Mouse (Mus musculus) stomach, embryonic 15.5 days (tissue): ENCODE results near the gene Mpdz. TPM values are rescaled to one million over a fixed set of nuclear protein-coding genes. Genes with fewer than 3 reads are reported as not detected.

Experiments
- ATAC-seq: fragments of 200-750 bp; cut with Nextera tagmentation; 2 replicates; pipeline ENCODE4 v1.8.0; 2017; ENCODE audit warnings: low read depth, moderate number of reproducible peaks, moderate TSS enrichment; ENCODE audit not compliant: insufficient read depth, low FRiP score
- H3K27ac ChIP-seq: fragments of 300-500 bp; sonication (generic); 2 replicates; pipeline ENCODE4 v1.5.1; 2015; ENCODE audit warnings: mild to moderate bottlenecking, inconsistent platforms
- H3K27me3 ChIP-seq: fragments of 300-500 bp; sonication (generic); replicated peaks from 2 replicates; pipeline ENCODE4 v1.6.1; 2015; ENCODE audit warnings: inconsistent platforms
- H3K36me3 ChIP-seq: fragments of 300-500 bp; sonication (generic); 2 replicates; pipeline ENCODE4 v1.6.1; 2015; ENCODE audit warnings: inconsistent platforms
- H3K4me1 ChIP-seq: fragments of 300-500 bp; sonication (generic); 2 replicates; pipeline ENCODE4 v1.6.1; 2015; ENCODE audit warnings: inconsistent platforms
- H3K4me2 ChIP-seq: fragments of 300-500 bp; sonication (generic); 2 replicates; pipeline ENCODE4 v1.6.1; 2015; ENCODE audit warnings: mild to moderate bottlenecking, inconsistent platforms
- H3K4me3 ChIP-seq: fragments of 300-500 bp; sonication (generic); replicated peaks from 2 replicates; pipeline ENCODE4 v1.5.1; 2015; ENCODE audit warnings: inconsistent platforms
- H3K9ac ChIP-seq: fragments of 300-500 bp; sonication (generic); 2 replicates; pipeline ENCODE4 v1.6.1; 2015; ENCODE audit warnings: inconsistent platforms
- H3K9me3 ChIP-seq: fragments of 300-500 bp; sonication (generic); 2 replicates; pipeline ENCODE4 v1.6.1; 2016; ENCODE audit warnings: inconsistent platforms
- WGBS: fragments of 180-500 bp; shearing (Covaris S2); methylation state at CpG from one replicate; pipeline ENCODE4 v1.1.7; 2015; 5-methylcytosine and 5-hydroxymethylcytosine counted together
- polyA plus RNA-seq: library from polyadenylated mRNA; unstranded; fragments of >200 nt; fragmentation: Nextera tagmentation; extraction: Ambion mirVana; gene quantifications from 2 replicates; pipeline ENCODE4 v1.2.1, GENCODE M21; 2015

Mpdz gene
- 21.0 and 22.4 TPM in 2 replicates for polyA plus RNA-seq

GRCm38 (mm10) chr4:81442078-81442981, at the start of gene Mpdz:
Gene Mpdz, minus strand, starts transcription at chr4:81442815.
- H3K9me3 ChIP-seq = no peaks in the 10 kb centered on the region
- H3K36me3 ChIP-seq = no peaks in the 10 kb centered on the region
- H3K27me3 ChIP-seq = no peaks in the 10 kb centered on the region
- WGBS = under 1% methylated on average over 92 of the region's 97 CpGs
- no peaks in the 10 kb centered on the region for H3K4me1 ChIP-seq
- ATAC-seq = peak; percentile 89
- H3K4me3 ChIP-seq = peak within 1 kb of the TSS; percentile 71
- peak within 1 kb of the TSS; percentile 70 for H3K9ac ChIP-seq
- peak within 1 kb of the TSS; percentile 85 for H3K27ac ChIP-seq
- H3K4me2 ChIP-seq = peak within 1 kb of the TSS; percentile 62

DNA sequence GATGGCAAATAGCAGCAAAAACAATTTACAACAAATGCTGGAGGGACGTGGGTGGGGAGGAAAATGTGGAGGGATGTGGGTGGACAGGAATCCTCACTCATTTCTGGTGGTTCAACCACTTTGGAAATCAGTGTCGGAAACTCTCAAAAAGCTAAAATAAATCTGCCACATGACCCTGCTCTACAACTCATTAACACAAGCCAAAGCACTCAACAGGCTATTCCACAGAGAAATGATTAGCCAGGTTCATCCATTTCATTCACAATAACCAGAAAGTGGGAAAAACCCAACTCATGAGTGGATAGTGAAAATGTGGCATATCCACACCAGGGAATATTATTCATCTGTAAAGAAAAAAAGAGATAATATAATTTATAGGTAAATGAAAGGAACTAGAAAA, 47.9 kb upstream of the Mpdz start:
- Histone ChIP-seq H3K4me3 (no peak overlapping the region), H3K27ac (no peak overlapping the region), H3K4me2 (no peak overlapping the region), H3K9me3 (no peaks in the 10 kb centered on the region), H3K27me3 (no peaks in the 10 kb centered on the region), H3K36me3 (no peaks in the 10 kb centered on the region), H3K9ac (no peak overlapping the region), H3K4me1 (no peaks in the 10 kb centered on the region)
- ATAC-seq = no peak
- WGBS = 76% methylated on average over 2 of the region's 2 CpGs

- no peak overlapping the region for H3K9ac ChIP-seq
- 68% methylated on average over 7 of the region's 7 CpGs for WGBS
- ATAC-seq = no peak
- peaks cover 2% of the 10 kb centered on the region; the same call in 1 of the 2 replicates for H3K4me1 ChIP-seq
- H3K9me3 ChIP-seq = no peaks in the 10 kb centered on the region
- no peaks in the 10 kb centered on the region for H3K27me3 ChIP-seq
- no peaks in the 10 kb centered on the region for H3K36me3 ChIP-seq
- H3K27ac ChIP-seq = no peak overlapping the region
- no peak overlapping the region for H3K4me3 ChIP-seq
- no peak overlapping the region for H3K4me2 ChIP-seq
These were observed 42.0 kb upstream of the Mpdz start for GRCm38 (mm10) chr4:81484603-81485002.

DNA sequence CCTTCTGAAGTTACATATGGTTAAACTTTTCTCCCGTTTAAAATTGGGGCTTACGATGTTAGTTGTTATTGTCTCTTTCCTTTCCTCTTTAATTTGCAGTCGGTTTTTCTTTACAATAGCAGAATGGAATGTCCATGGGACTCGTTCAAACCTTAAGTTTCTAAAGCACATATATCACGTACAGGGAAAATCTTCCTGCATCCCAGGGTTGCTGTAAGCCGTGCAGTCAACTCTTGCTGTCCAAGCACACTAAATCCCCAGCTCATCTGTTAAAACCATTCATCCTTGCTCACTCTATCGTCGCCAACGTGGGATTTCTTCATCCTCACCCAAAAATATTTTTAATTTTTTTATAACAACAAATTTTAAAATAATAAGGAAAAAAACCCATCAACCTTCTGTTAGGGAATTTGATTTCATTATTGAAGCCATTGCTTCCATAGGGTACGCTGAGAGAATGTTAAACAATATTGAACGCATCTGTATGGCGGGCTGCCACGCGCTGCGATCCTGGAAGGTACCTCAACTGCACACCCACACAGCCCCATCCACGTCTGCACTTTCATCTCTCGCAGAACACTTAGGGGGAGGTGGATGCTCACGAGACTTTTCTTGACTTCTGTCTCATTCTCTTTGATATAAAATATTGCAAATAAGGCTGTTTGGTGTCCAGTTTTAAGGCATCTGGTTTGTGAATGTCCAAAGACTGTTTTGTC, 41.4 kb upstream of the Mpdz start:
- Histone ChIP-seq H3K9ac (no peak overlapping the region), H3K27ac (no peak overlapping the region; the same call in 1 of the 2 replicates), H3K9me3 (no peaks in the 10 kb centered on the region), H3K4me2 (no peak overlapping the region), H3K27me3 (no peaks in the 10 kb centered on the region), H3K36me3 (no peaks in the 10 kb centered on the region), H3K4me3 (no peak overlapping the region), H3K4me1 (peaks cover 2% of the 10 kb centered on the region; the same call in 1 of the 2 replicates)
- 57% methylated on average over 18 of the region's 18 CpGs for WGBS
- no peak for ATAC-seq

- 13% methylated on average over 6 of the region's 6 CpGs for WGBS
- Histone ChIP-seq H3K27me3 (no peaks in the 10 kb centered on the region), H3K36me3 (no peaks in the 10 kb centered on the region), H3K4me1 (peaks cover 2% of the 10 kb centered on the region; the same call in 1 of the 2 replicates), H3K9me3 (no peaks in the 10 kb centered on the region), H3K4me3 (no peak overlapping the region), H3K9ac (no peak overlapping the region), H3K27ac (peak overlapping the region; percentile 73; the same call in 1 of the 2 replicates), H3K4me2 (no peak overlapping the region)
- no peak for ATAC-seq
These were observed 40.5 kb upstream of the Mpdz start for GRCm38 (mm10) chr4:81483159-81483558.

GRCm38 (mm10) chr4:81466821-81467220, 24.2 kb upstream of the Mpdz start:
- Histone ChIP-seq H3K9ac (no peak overlapping the region), H3K4me2 (no peak overlapping the region), H3K4me1 (no peaks in the 10 kb centered on the region), H3K27ac (no peak overlapping the region), H3K27me3 (no peaks in the 10 kb centered on the region), H3K4me3 (no peak overlapping the region), H3K9me3 (no peaks in the 10 kb centered on the region), H3K36me3 (no peaks in the 10 kb centered on the region)
- no peak for ATAC-seq
- WGBS = 81% methylated on average over 4 of the region's 4 CpGs

- Histone ChIP-seq H3K27me3 (no peaks in the 10 kb centered on the region), H3K4me3 (no peak overlapping the region), H3K4me1 (no peaks in the 10 kb centered on the region), H3K9ac (no peak overlapping the region), H3K9me3 (no peaks in the 10 kb centered on the region), H3K36me3 (no peaks in the 10 kb centered on the region), H3K4me2 (no peak overlapping the region), H3K27ac (no peak overlapping the region)
- ATAC-seq = no peak
- 70% methylated on average over 3 of the region's 3 CpGs for WGBS
These were observed 22.6 kb upstream of the Mpdz start for GRCm38 (mm10) chr4:81465172-81465571.

- no peak for ATAC-seq
- no peaks in the 10 kb centered on the region for H3K4me1 ChIP-seq
- H3K9me3 ChIP-seq = no peaks in the 10 kb centered on the region
- no peak overlapping the region for H3K9ac ChIP-seq
- H3K27ac ChIP-seq = no peak overlapping the region
- 57% methylated on average over 4 of the region's 4 CpGs for WGBS
- no peaks in the 10 kb centered on the region for H3K27me3 ChIP-seq
- no peaks in the 10 kb centered on the region for H3K36me3 ChIP-seq
- H3K4me2 ChIP-seq = no peak overlapping the region
- no peak overlapping the region for H3K4me3 ChIP-seq
These were observed 19.6 kb upstream of the Mpdz start for GRCm38 (mm10) chr4:81462253-81462652.

GRCm38 (mm10) chr4:81458921-81459320, 16.3 kb upstream of the Mpdz start:
- WGBS = 61% methylated on average over 1 of the region's 1 CpGs
- no peak overlapping the region for H3K9ac ChIP-seq
- no peak for ATAC-seq
- H3K9me3 ChIP-seq = no peaks in the 10 kb centered on the region
- H3K27me3 ChIP-seq = no peaks in the 10 kb centered on the region
- no peak overlapping the region for H3K4me3 ChIP-seq
- no peaks in the 10 kb centered on the region for H3K4me1 ChIP-seq
- no peak overlapping the region for H3K27ac ChIP-seq
- no peaks in the 10 kb centered on the region for H3K36me3 ChIP-seq
- H3K4me2 ChIP-seq = no peak overlapping the region

GRCm38 (mm10) chr4:81453806-81454205, 11.2 kb upstream of the Mpdz start:
- Histone ChIP-seq H3K9me3 (no peaks in the 10 kb centered on the region), H3K27ac (no peak overlapping the region), H3K9ac (no peak overlapping the region), H3K36me3 (no peaks in the 10 kb centered on the region), H3K27me3 (no peaks in the 10 kb centered on the region), H3K4me3 (no peak overlapping the region), H3K4me1 (no peaks in the 10 kb centered on the region), H3K4me2 (no peak overlapping the region)
- 75% methylated on average over 3 of the region's 3 CpGs for WGBS
- no peak for ATAC-seq

DNA sequence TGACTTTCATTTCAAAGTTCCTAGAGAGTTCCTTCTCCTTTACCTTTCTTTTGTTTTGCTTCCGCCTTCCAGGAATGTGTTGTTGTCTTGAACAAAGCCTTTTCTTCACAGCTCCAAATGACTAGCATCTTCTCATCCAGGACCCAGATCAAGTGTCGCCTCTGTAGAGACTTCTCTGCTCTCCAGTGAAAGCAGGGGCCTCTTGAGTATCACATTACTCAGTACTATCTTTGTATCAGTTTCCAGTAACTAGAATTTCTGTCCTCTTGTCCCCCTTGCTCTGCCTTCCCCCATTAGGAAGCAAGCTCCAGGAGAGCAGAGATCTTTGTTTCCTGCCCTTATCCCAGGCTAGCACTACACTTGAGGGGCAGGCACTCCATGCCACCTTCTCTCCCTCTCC, 9.6 kb upstream of the Mpdz start:
- no peak for ATAC-seq
- no peak overlapping the region for H3K9ac ChIP-seq
- no peaks in the 10 kb centered on the region for H3K9me3 ChIP-seq
- no peaks in the 10 kb centered on the region for H3K27me3 ChIP-seq
- 41% methylated on average over 2 of the region's 2 CpGs for WGBS
- H3K4me2 ChIP-seq = no peak overlapping the region
- H3K27ac ChIP-seq = no peak overlapping the region
- no peaks in the 10 kb centered on the region for H3K4me1 ChIP-seq
- no peak overlapping the region for H3K4me3 ChIP-seq
- H3K36me3 ChIP-seq = no peaks in the 10 kb centered on the region

DNA sequence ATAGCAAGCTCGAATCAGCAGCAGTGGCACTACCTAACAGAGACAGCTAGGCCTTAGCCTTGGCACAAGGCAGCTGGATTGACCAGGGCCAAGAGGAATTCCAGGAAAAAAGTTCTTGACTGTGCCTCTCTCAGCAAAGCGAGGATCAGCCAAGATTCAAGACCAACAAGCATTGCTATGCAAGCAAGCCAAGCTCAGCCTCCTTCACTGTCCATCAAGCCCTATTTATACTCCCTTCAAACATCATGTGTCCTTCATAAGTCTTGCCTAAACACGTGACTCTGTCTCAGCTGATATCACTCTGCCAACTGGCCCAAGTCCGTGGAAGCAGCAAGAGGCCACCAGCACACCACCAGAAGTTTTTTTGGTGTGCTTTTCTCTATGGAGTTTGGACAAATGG, 6.8 kb upstream of the Mpdz start:
- Histone ChIP-seq H3K36me3 (no peaks in the 10 kb centered on the region), H3K27ac (no peak overlapping the region), H3K27me3 (no peaks in the 10 kb centered on the region), H3K4me3 (no peak overlapping the region), H3K4me1 (no peaks in the 10 kb centered on the region), H3K9me3 (no peaks in the 10 kb centered on the region), H3K4me2 (no peak overlapping the region), H3K9ac (no peak overlapping the region)
- 73% methylated on average over 4 of the region's 4 CpGs for WGBS
- ATAC-seq = no peak
